Mouse (Mus musculus) limb, embryonic 10.5 days (tissue): ENCODE data around the gene Ppp2r2c. TPM values are rescaled to one million over a fixed set of nuclear protein-coding genes. Genes with fewer than 3 reads are reported as not detected.

ENCODE experiments used
- DNase-seq: peaks from one replicate; pipeline ENCODE4 v3.0.0-alpha.2; 2017; ENCODE audit warnings: low spot score
- H3K27ac ChIP-seq: fragments of 300-500 bp; sonication (generic); 2 replicates; pipeline ENCODE4 v1.5.1; 2016; ENCODE audit warnings: mild to moderate bottlenecking
- H3K27me3 ChIP-seq: fragments of 300-500 bp; sonication (generic); 2 replicates; pipeline ENCODE4 v1.6.1; 2016; ENCODE audit warnings: low read depth, mild to moderate bottlenecking; ENCODE audit not compliant: poor library complexity, severe bottlenecking
- H3K36me3 ChIP-seq: fragments of 300-500 bp; sonication (generic); 2 replicates; pipeline ENCODE4 v1.6.1; 2016; ENCODE audit warnings: mild to moderate bottlenecking, moderate library complexity
- H3K4me1 ChIP-seq: fragments of 300-500 bp; sonication (generic); 2 replicates; pipeline ENCODE4 v1.6.1; 2016
- H3K4me3 ChIP-seq: fragments of 300-500 bp; sonication (generic); 2 replicates; pipeline ENCODE4 v1.5.1; 2016; ENCODE audit warnings: mild to moderate bottlenecking, moderate library complexity
- H3K9me3 ChIP-seq: fragments of 300-500 bp; sonication (generic); replicated peaks from 2 replicates; pipeline ENCODE4 v1.6.1; 2016; ENCODE audit warnings: mild to moderate bottlenecking
- WGBS: fragments of 180-500 bp; shearing (Covaris S2); methylation state at CpG from one replicate; pipeline ENCODE4 v1.1.7; 2016; 5-methylcytosine and 5-hydroxymethylcytosine counted together
- polyA plus RNA-seq: library from polyadenylated mRNA; unstranded; fragments of >200 nt; fragmentation: Nextera tagmentation; extraction: Ambion mirVana; gene quantifications from 2 replicates; pipeline ENCODE4 v1.2.1, GENCODE M21; 2016

Ppp2r2c gene
- polyA plus RNA-seq, 1 experiment from 2014 or later, result 0.23 TPM

DNA sequence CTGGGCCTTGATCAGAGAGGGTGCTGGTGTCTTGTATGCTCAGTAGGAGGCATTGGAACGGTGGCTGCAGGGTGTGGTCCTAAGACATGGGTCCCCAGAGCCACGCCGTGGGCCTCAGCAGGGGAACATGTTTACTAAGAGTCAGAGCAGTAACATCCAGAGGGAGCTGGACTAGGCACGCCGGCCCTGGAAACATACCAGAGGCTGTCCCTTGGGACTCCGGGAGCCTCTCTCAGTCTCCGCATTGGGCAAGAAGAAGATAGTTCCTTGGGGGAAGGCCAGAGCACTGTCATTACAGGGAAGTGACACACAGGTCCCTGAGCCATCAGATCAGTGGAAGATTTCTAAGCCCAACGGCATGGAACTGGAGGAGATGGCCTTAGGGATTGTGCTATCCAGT is 36.9 kb downstream of the Ppp2r2c start:
- no peak for DNase-seq
- WGBS, result 77% methylated on average over 8 of the region's 8 CpGs
- Histone ChIP-seq H3K4me1 (peaks cover 17% of the 10 kb centered on the region), H3K9me3 (no peaks in the 10 kb centered on the region), H3K27ac (no peak overlapping the region), H3K4me3 (no peak overlapping the region), H3K27me3 (peaks cover 4% of the 10 kb centered on the region; the same call in 1 of the 2 replicates), H3K36me3 (no peaks in the 10 kb centered on the region)

DNA sequence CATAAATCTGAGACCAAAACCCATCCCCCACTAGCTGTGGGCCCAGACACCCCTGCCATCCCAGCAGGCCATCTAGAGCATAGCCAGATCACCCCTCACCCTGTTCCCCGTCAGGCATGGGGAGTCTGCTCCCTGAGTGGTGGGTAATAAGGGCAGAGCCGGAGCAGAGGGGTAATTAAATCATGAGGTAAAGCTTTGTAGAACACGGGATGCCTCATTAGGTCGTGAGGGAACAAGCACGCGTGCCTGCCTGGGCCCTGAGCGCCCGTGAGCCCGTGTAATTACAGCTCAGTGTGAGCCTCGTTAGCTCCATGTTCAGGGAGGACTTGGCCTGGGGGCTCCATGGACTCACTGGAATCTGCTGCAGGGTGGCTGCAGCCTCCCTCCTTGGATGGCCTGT is 39.4 kb downstream of the Ppp2r2c start:
- Histone ChIP-seq H3K4me1 (peaks cover 25% of the 10 kb centered on the region), H3K27ac (no peak overlapping the region), H3K27me3 (peaks cover 24% of the 10 kb centered on the region), H3K4me3 (no peak overlapping the region), H3K9me3 (no peaks in the 10 kb centered on the region), H3K36me3 (no peaks in the 10 kb centered on the region)
- no peak for DNase-seq
- 37% methylated on average over 10 of the region's 10 CpGs for WGBS

DNA sequence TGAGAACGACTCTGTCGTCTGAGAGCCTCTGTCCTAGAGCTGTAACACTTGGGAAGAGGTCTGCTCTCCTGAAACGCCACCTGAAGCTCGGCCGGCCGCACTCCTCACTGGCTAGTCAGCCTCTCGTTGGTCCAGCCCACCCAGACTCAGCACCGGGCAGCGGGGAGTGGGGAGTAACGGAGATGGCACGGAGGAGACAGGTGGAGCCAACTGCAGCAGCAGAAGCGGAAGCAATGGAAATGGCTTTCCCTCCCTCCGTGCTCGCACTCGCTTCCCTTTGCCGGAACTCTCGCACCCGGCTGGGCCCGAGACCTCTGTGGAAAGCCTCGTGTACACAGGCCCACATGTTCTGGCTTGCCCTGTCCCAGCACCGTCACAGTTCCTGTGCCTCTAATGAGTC is 41.2 kb downstream of the Ppp2r2c start:
- Histone ChIP-seq H3K36me3 (no peaks in the 10 kb centered on the region), H3K27me3 (peaks cover 28% of the 10 kb centered on the region), H3K4me1 (peaks cover 30% of the 10 kb centered on the region), H3K27ac (no peak overlapping the region), H3K4me3 (no peak overlapping the region), H3K9me3 (no peaks in the 10 kb centered on the region)
- WGBS, result 84% methylated on average over 21 of the region's 21 CpGs
- no peak for DNase-seq

- Histone ChIP-seq H3K36me3 (no peaks in the 10 kb centered on the region), H3K4me3 (no peak overlapping the region), H3K27me3 (peaks cover 28% of the 10 kb centered on the region), H3K4me1 (peaks cover 30% of the 10 kb centered on the region), H3K9me3 (no peaks in the 10 kb centered on the region), H3K27ac (no peak overlapping the region)
- DNase-seq, result no peak
- 24% methylated on average over 7 of the region's 7 CpGs for WGBS
Observed at GRCm38 (mm10) chr5:36910980-36911379, 42.7 kb downstream of the Ppp2r2c start.

DNA sequence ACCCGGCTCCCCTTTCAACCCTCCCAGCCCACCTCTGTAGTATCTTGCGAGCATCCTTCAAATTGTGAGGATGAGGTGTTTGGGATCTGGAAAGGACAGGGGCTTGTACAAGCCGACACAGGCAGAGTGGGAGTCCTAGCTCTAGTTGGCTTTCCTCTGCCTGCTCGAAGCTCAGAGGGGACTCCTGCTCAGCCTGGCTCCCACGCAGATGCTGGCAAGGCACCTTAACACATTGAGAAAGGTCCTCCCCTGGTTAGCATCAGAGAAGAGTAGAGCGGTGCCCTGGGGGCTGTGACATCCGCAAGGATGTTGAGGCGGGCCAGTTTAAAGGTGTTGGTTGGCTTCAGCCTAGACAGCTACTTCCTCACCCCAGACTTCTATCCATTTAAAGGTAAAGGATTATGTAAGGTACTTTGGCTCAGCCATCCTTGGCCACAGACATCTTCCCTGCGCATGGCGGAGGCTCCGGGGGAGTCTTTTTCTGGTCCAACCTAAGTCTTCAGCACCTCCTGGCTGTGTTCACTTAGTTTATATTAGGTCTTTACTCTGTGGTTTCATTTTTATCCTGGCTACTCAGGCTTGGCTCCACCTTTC is 43.5 kb downstream of the Ppp2r2c start:
- H3K27ac ChIP-seq, result no peak overlapping the region
- H3K36me3 ChIP-seq, result no peaks in the 10 kb centered on the region
- H3K4me1 ChIP-seq, result peaks cover 26% of the 10 kb centered on the region
- H3K27me3 ChIP-seq, result peaks cover 28% of the 10 kb centered on the region
- DNase-seq, result no peak
- WGBS, result 63% methylated on average over 11 of the region's 11 CpGs
- no peaks in the 10 kb centered on the region for H3K9me3 ChIP-seq
- H3K4me3 ChIP-seq, result no peak overlapping the region

GRCm38 (mm10) chr5:36912602-36913310 is 44.4 kb downstream of the Ppp2r2c start:
- H3K4me3 ChIP-seq, result no peak overlapping the region
- H3K36me3 ChIP-seq, result no peaks in the 10 kb centered on the region
- DNase-seq, result no peak
- H3K27me3 ChIP-seq, result peaks cover 28% of the 10 kb centered on the region
- peaks cover 18% of the 10 kb centered on the region for H3K4me1 ChIP-seq
- H3K9me3 ChIP-seq, result no peaks in the 10 kb centered on the region
- no peak overlapping the region for H3K27ac ChIP-seq
- 63% methylated on average over 14 of the region's 14 CpGs for WGBS

GRCm38 (mm10) chr5:36915256-36915655 is 46.9 kb downstream of the Ppp2r2c start:
- peaks cover 12% of the 10 kb centered on the region for H3K4me1 ChIP-seq
- H3K27ac ChIP-seq, result no peak overlapping the region
- H3K36me3 ChIP-seq, result no peaks in the 10 kb centered on the region
- WGBS, result 77% methylated on average over 2 of the region's 3 CpGs
- H3K4me3 ChIP-seq, result no peak overlapping the region
- peaks cover 24% of the 10 kb centered on the region for H3K27me3 ChIP-seq
- H3K9me3 ChIP-seq, result no peaks in the 10 kb centered on the region
- DNase-seq, result no peak

GRCm38 (mm10) chr5:36916581-36916980 is 48.3 kb downstream of the Ppp2r2c start:
- H3K36me3 ChIP-seq, result no peaks in the 10 kb centered on the region
- H3K9me3 ChIP-seq, result no peaks in the 10 kb centered on the region
- H3K27me3 ChIP-seq, result peaks cover 15% of the 10 kb centered on the region
- no peak for DNase-seq
- H3K4me1 ChIP-seq, result peaks cover 8% of the 10 kb centered on the region; the same call in 1 of the 2 replicates
- WGBS, result 86% methylated on average over 4 of the region's 4 CpGs
- no peak overlapping the region for H3K4me3 ChIP-seq
- no peak overlapping the region for H3K27ac ChIP-seq

DNA sequence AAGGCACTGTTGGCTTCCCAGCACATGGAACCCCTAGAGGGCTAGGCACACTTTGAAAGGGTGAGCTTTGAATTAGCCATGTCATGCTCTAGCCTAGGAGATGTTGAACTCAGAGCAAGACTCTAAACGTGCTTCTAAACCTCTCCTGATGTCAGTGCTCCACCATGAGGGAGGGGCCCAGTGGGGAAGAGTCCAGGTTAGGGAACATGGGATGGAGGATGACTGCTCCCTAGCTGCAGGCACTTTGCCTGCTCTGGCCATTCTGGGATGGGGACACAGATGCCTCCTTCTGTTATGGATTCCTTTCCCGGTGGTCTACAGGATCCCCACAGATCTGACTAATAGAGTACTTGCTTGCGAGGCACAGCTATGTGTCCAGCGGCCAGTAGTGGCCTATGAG is 48.9 kb downstream of the Ppp2r2c start:
- 81% methylated on average over 4 of the region's 4 CpGs for WGBS
- Histone ChIP-seq H3K27me3 (peaks cover 9% of the 10 kb centered on the region; the same call in 1 of the 2 replicates), H3K4me1 (peaks cover 8% of the 10 kb centered on the region; the same call in 1 of the 2 replicates)

DNA sequence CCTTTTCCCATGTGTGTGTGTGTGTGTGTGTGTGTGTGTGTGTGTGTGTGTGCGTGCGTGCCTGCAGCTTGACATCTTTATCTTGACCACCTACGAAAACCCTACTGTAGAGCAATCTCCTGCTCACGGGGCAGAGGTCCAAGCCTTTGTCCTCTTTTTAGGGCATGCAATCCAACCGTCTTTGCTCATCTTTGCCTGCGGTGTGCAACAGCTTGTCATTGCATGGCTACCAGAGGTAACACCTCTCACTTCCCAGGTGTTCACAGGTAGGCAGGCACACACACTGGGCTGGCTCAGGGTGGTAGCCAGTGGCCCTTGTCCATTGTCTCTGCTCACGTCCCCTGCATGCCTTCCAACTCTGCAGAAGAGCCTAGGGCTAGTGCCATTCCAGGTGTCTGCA is 49.7 kb downstream of the Ppp2r2c start:
- H3K4me1 ChIP-seq, result peaks cover 1% of the 10 kb centered on the region; the same call in 1 of the 2 replicates
- H3K4me3 ChIP-seq, result no peak overlapping the region
- no peaks in the 10 kb centered on the region for H3K9me3 ChIP-seq
- peaks cover 1% of the 10 kb centered on the region; the same call in 1 of the 2 replicates for H3K27me3 ChIP-seq
- 77% methylated on average over 7 of the region's 7 CpGs for WGBS
- no peaks in the 10 kb centered on the region for H3K36me3 ChIP-seq
- no peak overlapping the region for H3K27ac ChIP-seq
- DNase-seq, result no peak

More for the DNA sequence above, 48.9 kb downstream of the Ppp2r2c start:
- Histone ChIP-seq H3K4me3 (no peak overlapping the region), H3K36me3 (no peaks in the 10 kb centered on the region), H3K27ac (no peak overlapping the region), H3K9me3 (no peaks in the 10 kb centered on the region)
- DNase-seq, result no peak

- DNase-seq, result no peak
- Histone ChIP-seq H3K9me3 (no peaks in the 10 kb centered on the region), H3K27me3 (no peaks in the 10 kb centered on the region), H3K27ac (no peak overlapping the region), H3K4me1 (no peaks in the 10 kb centered on the region), H3K36me3 (no peaks in the 10 kb centered on the region), H3K4me3 (no peak overlapping the region)
- 44% methylated on average over 1 of the region's 1 CpGs for WGBS
Observed at GRCm38 (mm10) chr5:36920072-36920471, 51.8 kb downstream of the Ppp2r2c start.

- Histone ChIP-seq H3K4me1 (no peaks in the 10 kb centered on the region), H3K36me3 (no peaks in the 10 kb centered on the region), H3K4me3 (no peak overlapping the region), H3K27me3 (no peaks in the 10 kb centered on the region), H3K9me3 (no peaks in the 10 kb centered on the region), H3K27ac (no peak overlapping the region)
- 79% methylated on average over 1 of the region's 1 CpGs for WGBS
- no peak for DNase-seq
Observed at GRCm38 (mm10) chr5:36921871-36922270, 53.6 kb downstream of the Ppp2r2c start.

DNA sequence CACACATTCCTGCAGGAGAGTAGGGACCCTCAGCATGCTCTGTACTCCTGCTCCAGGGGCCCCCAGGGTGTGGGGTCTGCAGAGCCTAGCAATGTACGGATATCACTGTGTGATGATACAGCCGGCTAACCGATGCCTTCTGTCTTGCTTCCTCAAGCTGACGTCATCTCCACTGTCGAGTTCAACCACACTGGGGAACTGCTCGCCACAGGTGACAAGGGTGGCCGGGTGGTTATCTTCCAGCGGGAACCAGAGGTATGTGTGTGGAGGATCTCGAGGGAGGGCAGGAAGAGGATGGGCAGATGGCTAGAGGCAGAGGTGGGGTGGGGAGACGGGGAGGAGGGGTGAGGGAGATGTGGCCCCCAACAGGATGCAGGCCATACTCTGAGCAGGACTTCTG is 54.5 kb downstream of the Ppp2r2c start:
- Histone ChIP-seq H3K27me3 (no peaks in the 10 kb centered on the region), H3K27ac (no peak overlapping the region), H3K9me3 (no peaks in the 10 kb centered on the region), H3K36me3 (no peaks in the 10 kb centered on the region), H3K4me1 (no peaks in the 10 kb centered on the region), H3K4me3 (no peak overlapping the region)
- DNase-seq, result no peak
- WGBS, result 76% methylated on average over 10 of the region's 10 CpGs
